Mouse (Mus musculus): ENCODE measurements around the gene Vav2.

- TF ChIP-seq CTCF (IDR thresholded peaks at IDR 0.05; ENCODE audit: borderline replicate concordance, control insufficient read depth, extremely low read depth, insufficient read depth, low read length, poor library complexity) (no peak), POLR2A (IDR thresholded peaks at IDR 0.05; ENCODE audit: control insufficient read depth, extremely low read depth, insufficient read depth, low read length, poor library complexity) (no peak)
Measured at GRCm38 (mm10) chr2:27460651-27461050, 33.8 kb upstream of the Vav2 start.

Data from thymus, adult 2 months (tissue).